Mouse (Mus musculus): Measurements from ENCODE around the gene Sema6d.

- TF ChIP-seq CTCF (IDR thresholded peaks at IDR 0.05; ENCODE audit: insufficient read depth, low read length) (no peak), POLR2A (IDR thresholded peaks at IDR 0.05; ENCODE audit: borderline replicate concordance, extremely low read depth, low read depth, low read length) (no peak)
Measured at GRCm38 (mm10) chr2:124332890-124333289, 243.1 kb downstream of the Sema6d start.

Measured in lung, adult 2 months (tissue).